Mouse (Mus musculus) ovary, adult 18-20 months (tissue): ENCODE results near the gene Tmub1.
"Not testable (repeated sequence)": the region's sequence is repeated elsewhere in the genome, so short reads cannot be mapped to it uniquely, and the experiment has no call there.

Experiments
- DNase-seq: peaks from one replicate; pipeline ENCODE4 v3.0.0; 2022; ENCODE audit warnings: low spot score, mixed read lengths

Tmub1 gene

DNA sequence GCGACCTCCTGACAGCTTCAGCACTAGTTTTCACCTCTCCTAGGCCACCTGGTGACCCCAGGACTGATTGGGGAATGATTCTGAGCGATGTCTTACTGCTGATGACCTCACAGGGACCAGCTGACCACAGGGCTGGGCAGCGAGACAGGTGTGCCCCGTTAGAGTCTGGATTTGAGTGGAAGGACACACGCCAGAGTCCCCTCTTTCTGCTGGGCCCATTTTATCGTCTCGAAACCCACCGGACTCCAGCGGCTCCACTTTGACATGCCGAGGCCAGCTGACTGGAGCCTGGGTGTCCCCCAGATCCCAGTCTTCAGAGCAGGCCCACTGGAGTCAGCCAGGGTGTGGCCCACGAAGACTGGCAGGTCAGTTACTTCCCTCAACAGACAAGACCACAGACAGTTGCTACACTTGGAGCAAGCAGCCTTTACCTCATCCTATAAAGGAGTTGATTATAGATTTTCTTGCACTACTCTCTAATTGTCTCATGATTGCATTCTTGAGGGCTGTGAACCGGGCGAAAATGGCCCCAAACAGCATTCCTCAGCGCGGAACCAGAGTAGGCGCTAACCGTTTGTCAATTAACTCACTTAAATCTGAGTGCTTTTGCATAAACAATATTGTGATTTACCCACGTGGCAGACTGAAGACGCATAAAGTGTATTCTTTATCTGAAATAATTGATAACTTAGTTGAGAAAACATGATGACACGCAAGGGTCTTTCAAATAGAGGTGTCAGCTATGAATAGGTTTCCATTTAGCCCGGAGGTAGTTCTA, 23.5 kb downstream of the Tmub1 start:
- DNase-seq = peak; percentile 24

DNA sequence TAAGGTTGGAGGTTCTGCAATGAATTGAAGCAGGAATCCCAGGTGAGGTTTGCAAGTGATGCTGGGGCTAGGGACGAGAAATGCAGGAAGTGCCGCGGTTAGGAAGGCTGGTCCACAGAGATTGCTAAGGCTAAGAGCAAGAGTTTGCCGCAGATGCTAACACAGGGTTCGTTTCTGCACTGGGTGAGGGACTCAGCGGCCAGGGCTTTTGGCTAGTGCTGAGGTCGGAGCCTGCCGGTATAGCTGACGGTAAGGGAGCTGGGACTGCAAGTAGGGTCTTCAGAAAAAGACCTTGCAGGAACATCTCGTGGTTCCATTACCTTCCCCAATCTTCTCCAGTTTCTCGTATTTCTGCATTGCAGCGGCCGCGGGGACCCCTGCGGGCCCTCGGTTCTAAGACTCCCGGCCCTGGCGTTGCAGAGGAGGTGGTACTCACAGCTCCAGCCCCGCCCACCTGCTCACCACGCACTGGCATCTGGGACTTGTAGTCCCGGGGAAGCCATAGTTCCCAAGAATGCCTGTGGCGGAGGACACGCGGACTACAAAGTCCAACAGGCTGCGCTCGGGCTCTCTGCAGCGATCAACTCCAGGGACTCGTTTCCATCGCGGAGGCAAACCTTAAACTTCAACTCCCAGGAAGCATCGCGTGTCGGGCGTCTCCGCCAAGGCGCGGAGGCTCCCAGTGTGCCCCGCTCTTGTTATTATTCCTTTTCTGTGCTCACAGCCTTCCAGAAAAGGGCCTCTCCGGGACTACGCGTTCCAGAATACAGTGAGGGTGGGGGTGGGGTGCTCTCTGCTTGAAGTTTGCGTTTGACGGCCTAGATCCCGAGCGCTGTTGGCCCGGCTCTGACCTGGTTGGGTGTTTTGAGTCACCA, 24.3 kb downstream of the Tmub1 start, which contains the start of the genes Cdk5 and Slc4a2:
Gene Cdk5, minus strand, starts transcription at position 402 of the 875 bp plus-strand sequence.
Gene Slc4a2, plus strand, starts transcription at position 709 of the 875 bp plus-strand sequence.
- DNase-seq = peak; percentile 99

DNA sequence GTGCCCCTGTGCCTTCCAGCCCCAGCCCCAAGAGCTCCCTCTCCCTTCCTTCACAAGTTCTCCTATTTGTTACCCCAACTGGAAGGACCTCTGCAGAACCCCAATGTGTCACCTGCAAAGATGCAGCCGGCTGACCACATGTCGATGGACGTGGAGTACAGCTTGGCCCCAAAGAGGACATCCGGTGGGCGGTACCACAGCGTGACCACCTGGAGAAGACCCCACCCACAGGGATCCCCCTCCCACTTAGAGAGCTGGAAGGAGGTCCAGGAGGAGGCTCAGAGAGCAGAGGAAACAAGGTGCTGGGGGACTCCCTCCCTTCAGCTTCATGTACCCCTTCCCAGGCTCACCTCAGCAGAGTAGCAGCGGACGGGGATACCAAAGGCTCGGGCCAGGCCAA, 27.3 kb downstream of the Tmub1 start:
- DNase-seq = no peak

DNA sequence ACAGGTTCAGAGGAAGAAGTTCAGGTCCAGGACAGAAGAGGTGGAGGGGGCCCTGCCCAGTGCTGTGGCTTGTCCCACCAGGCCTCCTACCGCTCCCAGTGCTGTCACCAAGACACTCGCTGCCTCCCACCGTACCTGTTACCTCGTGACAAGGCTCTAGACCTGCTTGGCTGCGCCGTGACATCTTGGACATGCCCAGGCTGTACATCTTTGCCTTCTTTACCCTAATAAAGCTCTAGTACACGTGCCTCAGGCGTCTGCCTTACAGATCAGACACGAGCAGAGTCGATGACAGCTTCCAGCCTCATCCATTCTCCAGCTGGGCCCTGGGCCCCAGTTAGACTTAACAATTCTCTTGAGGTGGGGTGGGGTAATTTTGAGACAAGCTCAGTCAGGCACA, 30.1 kb downstream of the Tmub1 start:
- DNase-seq = no peak

DNA sequence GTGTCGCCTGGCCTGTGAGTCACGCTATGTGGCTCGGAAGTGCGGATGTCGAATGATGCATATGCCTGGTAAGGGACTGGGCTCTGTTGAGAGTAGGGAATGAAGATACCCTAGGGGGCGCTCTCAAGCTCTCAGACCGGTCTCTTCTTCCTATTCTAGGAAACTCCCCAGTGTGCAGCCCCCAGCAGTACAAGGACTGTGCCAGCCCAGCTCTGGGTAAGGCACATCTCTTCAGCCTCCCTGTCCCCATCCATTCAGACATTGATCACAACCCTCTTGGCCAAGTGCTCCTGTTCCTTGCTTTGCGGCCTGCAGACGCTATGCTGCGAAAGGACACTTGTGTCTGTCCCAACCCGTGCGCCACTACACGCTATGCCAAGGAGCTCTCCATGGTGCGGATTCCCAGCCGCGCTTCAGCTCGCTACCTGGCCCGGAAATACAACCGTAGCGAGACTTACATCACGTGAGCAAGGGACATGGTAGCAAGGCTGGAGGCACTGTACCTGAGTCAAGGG, 31.4 kb downstream of the Tmub1 start:
- peak; percentile 24 for DNase-seq

DNA sequence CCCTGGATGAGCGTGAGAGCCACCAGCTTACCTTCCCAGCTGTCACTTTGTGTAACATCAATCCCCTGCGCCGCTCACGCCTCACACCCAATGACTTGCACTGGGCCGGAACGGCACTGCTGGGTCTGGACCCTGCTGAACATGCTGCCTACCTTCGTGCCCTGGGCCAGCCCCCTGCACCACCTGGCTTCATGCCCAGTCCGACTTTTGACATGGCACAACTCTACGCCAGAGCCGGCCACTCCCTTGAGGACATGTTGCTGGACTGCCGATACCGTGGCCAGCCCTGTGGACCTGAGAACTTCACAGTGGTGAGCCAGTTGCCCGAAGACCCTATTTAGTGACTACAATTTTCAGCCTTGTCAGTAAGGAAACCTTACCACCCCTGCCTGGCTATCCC, 33.7 kb downstream of the Tmub1 start:
- DNase-seq = no peak

DNA sequence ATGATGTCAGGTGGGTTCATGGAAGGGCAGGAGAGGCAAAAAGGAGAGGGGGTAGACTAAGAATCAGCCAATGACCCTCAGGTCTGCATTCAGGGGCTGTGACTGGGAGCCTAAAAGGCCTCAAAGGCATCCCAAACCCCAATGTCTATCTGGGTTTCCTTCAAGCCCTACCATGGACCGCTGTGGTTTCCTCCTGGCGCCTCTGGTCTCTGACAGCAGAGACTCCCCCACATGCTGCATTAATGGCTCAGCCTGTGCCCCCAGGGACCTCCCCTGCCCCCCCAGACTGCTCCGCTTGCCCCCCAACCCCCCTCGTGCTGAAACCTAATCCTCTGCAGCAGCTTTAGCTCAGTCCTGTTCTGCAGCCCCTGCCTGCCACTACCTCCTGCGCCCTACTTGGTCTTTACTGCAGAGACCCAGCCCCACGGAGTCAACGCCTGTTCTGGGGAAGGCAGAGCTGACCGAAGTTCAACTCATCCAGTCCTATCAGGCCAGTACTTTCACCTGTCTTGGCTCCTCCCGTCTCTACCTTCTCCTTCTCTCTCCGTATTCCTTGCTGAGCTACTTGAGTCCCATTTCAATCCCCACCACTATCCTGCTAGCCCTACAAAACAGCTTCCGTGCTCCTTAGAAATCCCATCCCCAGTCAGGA, 34.5 kb downstream of the Tmub1 start, which contains the start of gene Asic3:
Gene Asic3, plus strand, starts transcription at position 351 of the 652 bp plus-strand sequence.
- no peak for DNase-seq

DNA sequence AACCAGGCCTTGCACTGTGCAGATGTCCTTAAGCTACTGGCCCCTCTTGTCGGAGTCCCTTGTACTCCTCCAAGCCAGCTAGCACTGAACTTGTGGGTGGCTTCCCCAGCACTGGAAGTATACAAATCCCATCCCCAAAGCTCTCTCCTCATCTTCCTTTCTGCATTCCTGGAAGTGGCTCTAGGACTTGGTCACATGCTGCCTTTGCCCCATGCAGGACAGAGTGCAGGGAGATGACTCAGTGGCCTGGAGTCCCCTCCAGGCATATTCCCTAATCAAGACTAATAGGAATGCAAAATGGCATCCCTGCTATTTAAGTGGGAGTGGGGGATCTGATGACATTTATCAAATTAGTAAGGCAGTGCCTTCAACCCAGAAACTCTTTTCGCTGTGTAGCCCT, 35.6 kb downstream of the Tmub1 start:
- DNase-seq = no peak

DNA sequence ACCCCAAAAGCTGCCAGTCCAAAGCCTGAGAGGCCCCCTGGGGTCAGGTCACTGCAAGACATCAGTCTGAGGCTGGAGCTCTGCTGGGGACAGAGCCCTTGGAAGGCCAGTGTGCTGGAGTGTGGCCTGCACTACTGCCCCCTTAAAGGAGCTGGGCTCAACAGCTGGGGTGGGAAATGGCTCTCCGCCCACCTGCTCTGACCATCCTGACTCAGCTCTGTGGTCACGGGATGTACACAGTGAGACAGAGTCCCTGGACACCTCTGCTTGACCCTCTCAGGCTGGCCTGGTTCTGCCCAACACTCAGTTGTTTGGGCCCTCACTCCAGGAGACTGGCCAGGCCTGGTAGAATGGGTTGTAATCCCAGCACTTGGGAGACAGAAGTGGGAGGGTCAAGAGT, 38.2 kb downstream of the Tmub1 start:
- DNase-seq = no peak

DNA sequence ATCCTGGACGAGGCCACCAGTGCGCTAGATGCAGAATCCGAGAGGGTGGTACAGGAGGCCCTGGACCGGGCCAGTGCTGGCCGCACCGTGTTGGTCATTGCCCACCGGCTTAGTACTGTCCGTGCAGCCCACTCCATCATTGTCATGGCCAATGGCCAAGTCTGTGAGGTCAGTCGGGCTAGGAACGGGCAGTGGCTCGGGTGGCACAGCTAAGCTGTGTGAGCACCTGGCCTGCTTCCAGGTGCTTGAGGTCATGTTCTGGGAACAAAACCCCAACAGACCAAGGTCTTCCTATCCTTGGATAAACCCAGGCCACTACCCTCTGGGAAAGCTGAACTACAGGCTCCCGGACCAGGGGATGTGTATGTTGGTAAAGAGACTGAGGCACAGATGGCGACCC, 39.0 kb downstream of the Tmub1 start:
- DNase-seq = no peak

DNA sequence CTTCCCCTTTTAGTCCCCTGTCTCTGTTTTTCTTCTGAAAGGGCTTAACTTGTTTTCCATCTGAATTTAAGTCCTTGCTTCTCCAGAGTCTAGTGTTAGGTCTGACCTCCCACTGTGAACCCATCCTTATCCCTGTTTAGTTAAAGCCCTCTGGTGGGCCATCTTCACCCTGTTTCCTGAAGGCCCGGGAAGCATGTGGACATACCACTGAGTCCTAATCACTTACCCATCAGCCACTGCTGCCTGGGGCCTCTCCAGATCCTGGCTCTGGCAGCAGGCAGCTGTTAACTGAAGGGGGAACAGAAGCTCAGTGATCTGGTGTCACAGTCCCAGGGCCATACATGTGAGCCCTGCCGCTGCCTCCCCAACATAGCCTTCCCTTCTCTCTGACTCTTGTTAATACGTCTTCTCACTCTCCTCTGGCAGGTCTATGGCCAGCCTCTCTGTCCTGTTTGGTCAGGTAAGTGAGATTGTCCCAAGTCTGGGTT, 42.2 kb downstream of the Tmub1 start:
- DNase-seq = no peak

DNA sequence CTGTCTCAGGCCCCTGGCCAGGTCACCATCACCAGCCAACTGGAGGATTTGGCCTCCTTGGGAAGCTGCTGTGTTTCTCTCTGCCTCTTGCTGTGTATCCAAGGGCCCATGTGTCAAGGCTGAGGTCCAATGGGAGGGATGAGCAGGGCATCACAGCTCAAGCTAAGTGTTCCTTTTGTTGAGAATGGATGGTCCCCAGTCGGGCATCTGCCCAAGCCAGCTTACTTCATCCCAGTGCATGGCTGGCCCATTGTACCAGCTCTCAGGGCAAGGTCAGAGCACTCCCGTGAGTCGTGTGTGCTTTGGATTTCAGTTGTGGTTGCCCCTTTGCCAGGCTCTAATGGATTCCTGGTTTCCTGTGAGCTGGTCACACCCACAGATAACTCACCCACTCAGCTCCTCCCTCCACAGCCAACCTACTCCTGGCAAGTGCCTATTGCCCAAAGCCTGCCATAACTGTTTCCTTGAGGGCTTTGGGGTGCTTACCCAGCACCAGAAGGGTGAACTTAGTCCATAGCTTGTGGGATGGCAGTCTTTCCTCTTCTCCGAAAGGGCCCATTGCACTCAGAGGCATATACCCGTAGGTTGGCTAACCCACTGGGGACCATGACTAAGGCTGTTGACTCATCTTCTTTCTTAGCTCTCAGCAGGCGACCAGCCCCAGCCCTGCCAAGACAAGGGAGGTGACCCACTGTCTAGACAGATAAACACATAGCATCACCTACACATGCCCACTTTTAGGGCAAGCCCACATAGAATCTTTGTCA, 42.9 kb downstream of the Tmub1 start:
- DNase-seq = no peak

DNA sequence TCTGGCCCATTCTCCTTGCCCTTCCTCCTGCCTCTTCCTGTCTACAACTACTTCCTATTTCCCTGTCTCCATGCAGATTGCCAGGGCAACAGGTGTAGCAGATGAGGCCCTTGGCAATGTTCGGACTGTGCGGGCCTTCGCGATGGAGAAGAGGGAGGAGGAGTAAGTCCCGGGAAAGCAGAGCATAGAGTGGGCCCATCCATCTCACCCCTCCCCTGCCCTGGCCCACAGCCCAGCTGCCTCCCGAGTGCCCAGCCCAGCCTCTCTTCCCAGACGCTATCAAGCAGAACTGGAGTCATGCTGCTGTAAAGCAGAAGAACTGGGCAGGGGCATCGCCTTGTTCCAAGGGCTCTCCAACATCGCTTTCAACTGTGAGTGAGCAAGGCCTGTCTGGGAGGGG, 45.7 kb downstream of the Tmub1 start:
- DNase-seq = no peak

DNA sequence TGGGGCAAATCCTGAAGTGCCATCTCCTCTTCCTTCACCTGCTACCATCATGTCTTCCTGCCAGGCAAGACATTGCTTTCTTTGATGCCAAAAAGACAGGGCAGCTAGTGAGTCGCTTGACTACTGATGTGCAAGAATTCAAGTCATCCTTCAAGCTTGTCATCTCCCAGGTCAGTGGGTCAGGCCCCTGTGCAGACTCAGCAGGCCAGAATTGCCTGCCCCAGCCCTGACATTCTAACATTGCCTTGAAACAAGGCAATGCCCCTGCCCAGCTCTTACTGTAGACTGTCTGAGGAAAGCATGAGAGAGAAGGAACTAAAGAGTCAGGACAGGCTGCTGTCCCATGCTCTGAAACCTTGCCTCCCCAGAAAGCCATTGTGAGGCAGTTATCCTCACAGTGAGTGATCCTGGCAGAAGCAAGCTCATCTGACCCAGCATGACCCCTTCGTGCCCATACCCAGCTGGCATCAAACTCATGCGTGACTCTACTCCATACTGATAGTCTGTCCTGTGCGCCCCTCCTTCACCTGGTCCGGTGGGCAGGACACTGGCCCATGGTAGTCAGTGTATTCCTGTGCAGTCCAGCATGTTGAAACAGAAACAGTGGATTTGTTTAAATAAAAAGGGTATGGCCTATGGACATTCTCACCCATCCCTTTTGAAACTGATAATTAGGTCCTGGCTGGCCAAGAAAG, 46.6 kb downstream of the Tmub1 start:
- no peak for DNase-seq

DNA sequence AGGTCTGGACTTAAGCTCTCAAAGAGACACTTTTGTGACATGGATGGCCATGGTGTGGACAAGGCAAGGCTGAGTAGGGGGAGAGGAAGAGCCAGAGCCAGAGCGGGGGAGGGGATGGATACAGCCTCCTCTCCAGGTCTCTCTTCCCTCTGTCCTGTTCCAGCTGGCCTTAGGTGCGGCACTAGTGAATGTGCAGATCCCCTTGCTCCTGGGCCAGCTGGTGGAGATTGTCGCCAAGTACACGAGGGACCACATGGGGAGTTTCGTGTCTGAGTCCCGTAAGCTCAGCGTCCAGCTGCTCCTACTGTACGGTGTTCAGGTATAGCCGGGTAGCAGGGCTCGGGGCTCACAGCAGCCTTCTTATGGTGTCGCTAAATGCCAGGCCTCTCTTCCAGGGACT, 47.3 kb downstream of the Tmub1 start:
- DNase-seq = no peak

DNA sequence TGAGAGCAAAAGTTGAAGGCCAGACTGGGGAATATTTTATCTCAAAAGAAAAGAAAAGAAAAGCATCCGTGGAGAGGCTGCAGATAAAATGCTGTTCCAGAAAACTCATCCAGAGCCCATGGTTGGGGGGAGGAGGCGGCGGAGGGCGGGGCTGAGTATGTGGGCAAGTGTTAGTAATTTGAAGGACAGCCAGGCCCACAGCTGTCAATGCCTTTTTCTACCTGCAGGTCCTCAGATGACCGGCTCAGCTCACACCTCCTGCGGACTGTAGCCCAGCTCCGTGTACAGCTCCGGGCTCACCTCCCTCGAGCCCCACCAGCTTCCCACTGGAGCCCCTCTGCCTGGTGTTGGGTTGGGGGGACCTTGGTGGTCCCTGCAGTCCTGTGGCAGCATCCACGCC, 48.0 kb downstream of the Tmub1 start:
- DNase-seq = no peak

DNA sequence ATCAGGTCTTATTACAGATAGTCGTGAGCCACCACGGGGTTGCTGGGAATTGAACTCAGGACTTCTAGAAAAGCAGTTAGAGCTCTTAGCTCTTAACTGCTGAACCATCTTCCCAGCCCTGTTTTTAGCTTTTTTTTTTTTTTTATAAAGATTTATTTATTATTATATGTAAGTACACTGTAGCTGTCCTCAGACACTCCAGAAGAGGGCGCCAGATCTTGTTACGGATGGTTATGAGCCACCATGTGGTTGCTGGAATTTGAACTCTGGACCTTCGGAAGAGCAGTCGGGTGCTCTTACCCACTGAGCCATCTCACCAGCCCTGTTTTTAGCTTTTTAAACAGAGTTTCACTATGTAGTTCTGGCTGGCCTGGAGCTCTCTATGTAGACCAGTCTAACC, 51.4 kb downstream of the Tmub1 start:
- not testable (repeated sequence) for DNase-seq
